Mouse (Mus musculus): ENCODE measurements at regions not wholly inside any gene's neighbourhood (a gene's known extent, or its start where the extent isn't known, plus 50 kb on each side); places are given as distances from the start of the nearest gene placed in this dataset.

- H3K4me2 ChIP-seq = no peak overlapping the region
- no peak overlapping the region for H3K9ac ChIP-seq
- 61% methylated on average over 10 of the region's 10 CpGs for WGBS
- ATAC-seq (ENCODE audit: low read depth) = no peak
- H3K9me3 ChIP-seq = no peaks in the 10 kb centered on the region
- no peaks in the 10 kb centered on the region for H3K36me3 ChIP-seq
- H3K4me3 ChIP-seq = no peak overlapping the region
- peaks cover 11% of the 10 kb centered on the region for H3K4me1 ChIP-seq (replicated peaks)
- H3K27me3 ChIP-seq = no peaks in the 10 kb centered on the region
- no peak overlapping the region for H3K27ac ChIP-seq (replicated peaks)
Measured at GRCm38 (mm10) chr16:93218402-93218801, 385.5 kb downstream of the Setd4 start.

- H3K4me2 ChIP-seq = no peak overlapping the region
- ATAC-seq (ENCODE audit: low read depth) = no peak
- H3K36me3 ChIP-seq = no peaks in the 10 kb centered on the region
- H3K4me3 ChIP-seq = no peak overlapping the region
- H3K27ac ChIP-seq (replicated peaks) = no peak overlapping the region
- WGBS = 54% methylated on average over 12 of the region's 12 CpGs
- no peaks in the 10 kb centered on the region for H3K27me3 ChIP-seq
- peaks cover 11% of the 10 kb centered on the region for H3K4me1 ChIP-seq (replicated peaks)
- no peak overlapping the region for H3K9ac ChIP-seq
- H3K9me3 ChIP-seq = no peaks in the 10 kb centered on the region
Measured at GRCm38 (mm10) chr16:93217600-93218226, 386.1 kb downstream of the Setd4 start.

GRCm38 (mm10) chr16:93215630-93216029, 388.2 kb downstream of the Setd4 start:
- H3K27me3 ChIP-seq = no peaks in the 10 kb centered on the region
- WGBS = 84% methylated on average over 4 of the region's 4 CpGs
- H3K4me3 ChIP-seq = no peak overlapping the region
- no peak overlapping the region for H3K9ac ChIP-seq
- no peaks in the 10 kb centered on the region for H3K36me3 ChIP-seq
- H3K4me2 ChIP-seq = no peak overlapping the region
- H3K27ac ChIP-seq (replicated peaks) = no peak overlapping the region
- peaks cover 11% of the 10 kb centered on the region for H3K4me1 ChIP-seq (replicated peaks)
- H3K9me3 ChIP-seq = no peaks in the 10 kb centered on the region
- no peak for ATAC-seq (ENCODE audit: low read depth)

GRCm38 (mm10) chr16:93213618-93214017, 387.7 kb upstream of the Runx1 start:
- H3K9me3 ChIP-seq = no peaks in the 10 kb centered on the region
- H3K27me3 ChIP-seq = no peaks in the 10 kb centered on the region
- WGBS = 94% methylated on average over 6 of the region's 6 CpGs
- no peak overlapping the region for H3K9ac ChIP-seq
- H3K4me3 ChIP-seq = no peak overlapping the region
- H3K27ac ChIP-seq (replicated peaks) = no peak overlapping the region
- no peaks in the 10 kb centered on the region for H3K36me3 ChIP-seq
- H3K4me2 ChIP-seq = no peak overlapping the region
- ATAC-seq (ENCODE audit: low read depth) = no peak
- peaks cover 11% of the 10 kb centered on the region for H3K4me1 ChIP-seq (replicated peaks)

- WGBS = 91% methylated on average over 3 of the region's 3 CpGs
- no peak for ATAC-seq (ENCODE audit: low read depth)
Measured at GRCm38 (mm10) chr16:93207675-93208074, 381.7 kb upstream of the Runx1 start.

GRCm38 (mm10) chr16:93207217-93207616, 381.3 kb upstream of the Runx1 start:
- ATAC-seq (ENCODE audit: low read depth) = no peak
- WGBS = 91% methylated on average over 5 of the region's 5 CpGs

More at GRCm38 (mm10) chr16:93207675-93208074, 381.7 kb upstream of the Runx1 start:
- Histone ChIP-seq H3K4me2 (no peak overlapping the region), H3K9me3 (no peaks in the 10 kb centered on the region), H3K4me3 (no peak overlapping the region), H3K9ac (no peak overlapping the region), H3K27ac (replicated peaks) (no peak overlapping the region), H3K4me1 (replicated peaks) (no peaks in the 10 kb centered on the region), H3K36me3 (no peaks in the 10 kb centered on the region), H3K27me3 (no peaks in the 10 kb centered on the region)

GRCm38 (mm10) chr16:93206325-93206724, 380.4 kb upstream of the Runx1 start:
- WGBS = 91% methylated on average over 4 of the region's 4 CpGs
- ATAC-seq (ENCODE audit: low read depth) = no peak
- no peak overlapping the region for H3K9ac ChIP-seq
- H3K9me3 ChIP-seq = no peaks in the 10 kb centered on the region
- no peaks in the 10 kb centered on the region for H3K27me3 ChIP-seq
- H3K4me1 ChIP-seq (replicated peaks) = no peaks in the 10 kb centered on the region
- H3K4me2 ChIP-seq = no peak overlapping the region
- no peak overlapping the region for H3K27ac ChIP-seq (replicated peaks)
- H3K4me3 ChIP-seq = no peak overlapping the region
- no peaks in the 10 kb centered on the region for H3K36me3 ChIP-seq

More at GRCm38 (mm10) chr16:93207217-93207616, 381.3 kb upstream of the Runx1 start:
- H3K27ac ChIP-seq (replicated peaks) = no peak overlapping the region
- no peaks in the 10 kb centered on the region for H3K27me3 ChIP-seq
- no peak overlapping the region for H3K4me2 ChIP-seq
- H3K9ac ChIP-seq = no peak overlapping the region
- H3K4me1 ChIP-seq (replicated peaks) = no peaks in the 10 kb centered on the region
- H3K4me3 ChIP-seq = no peak overlapping the region
- H3K36me3 ChIP-seq = no peaks in the 10 kb centered on the region
- no peaks in the 10 kb centered on the region for H3K9me3 ChIP-seq

GRCm38 (mm10) chr16:93204601-93205000, 378.7 kb upstream of the Runx1 start:
- 72% methylated on average over 4 of the region's 4 CpGs for WGBS
- no peak overlapping the region for H3K9ac ChIP-seq
- no peaks in the 10 kb centered on the region for H3K4me1 ChIP-seq (replicated peaks)
- no peaks in the 10 kb centered on the region for H3K27me3 ChIP-seq
- H3K36me3 ChIP-seq = no peaks in the 10 kb centered on the region
- H3K9me3 ChIP-seq = no peaks in the 10 kb centered on the region
- ATAC-seq (ENCODE audit: low read depth) = no peak
- H3K4me2 ChIP-seq = no peak overlapping the region
- H3K27ac ChIP-seq (replicated peaks) = no peak overlapping the region
- no peak overlapping the region for H3K4me3 ChIP-seq

- no peak overlapping the region for H3K4me3 ChIP-seq
- no peak overlapping the region for H3K9ac ChIP-seq
- H3K9me3 ChIP-seq = no peaks in the 10 kb centered on the region
- no peak overlapping the region for H3K27ac ChIP-seq (replicated peaks)
- H3K27me3 ChIP-seq = no peaks in the 10 kb centered on the region
- no peak for ATAC-seq (ENCODE audit: low read depth)
- no peaks in the 10 kb centered on the region for H3K4me1 ChIP-seq (replicated peaks)
- no peaks in the 10 kb centered on the region for H3K36me3 ChIP-seq
- no peak overlapping the region for H3K4me2 ChIP-seq
Measured at GRCm38 (mm10) chr16:93202591-93202990, 376.6 kb upstream of the Runx1 start.

GRCm38 (mm10) chr16:93197300-93197699, 371.4 kb upstream of the Runx1 start:
- no peak overlapping the region for H3K4me3 ChIP-seq
- H3K4me1 ChIP-seq (replicated peaks) = no peaks in the 10 kb centered on the region
- 89% methylated on average over 8 of the region's 8 CpGs for WGBS
- H3K27me3 ChIP-seq = no peaks in the 10 kb centered on the region
- H3K27ac ChIP-seq (replicated peaks) = no peak overlapping the region
- no peaks in the 10 kb centered on the region for H3K9me3 ChIP-seq
- H3K4me2 ChIP-seq = no peak overlapping the region
- H3K9ac ChIP-seq = no peak overlapping the region
- no peaks in the 10 kb centered on the region for H3K36me3 ChIP-seq
- ATAC-seq (ENCODE audit: low read depth) = no peak

GRCm38 (mm10) chr16:93193921-93194481, 368.1 kb upstream of the Runx1 start:
- H3K27me3 ChIP-seq = no peaks in the 10 kb centered on the region
- no peaks in the 10 kb centered on the region for H3K36me3 ChIP-seq
- H3K27ac ChIP-seq (replicated peaks) = no peak overlapping the region
- no peak overlapping the region for H3K9ac ChIP-seq
- H3K4me3 ChIP-seq = no peak overlapping the region
- no peaks in the 10 kb centered on the region for H3K4me1 ChIP-seq (replicated peaks)
- WGBS = 76% methylated on average over 7 of the region's 7 CpGs
- H3K4me2 ChIP-seq = no peak overlapping the region
- H3K9me3 ChIP-seq = no peaks in the 10 kb centered on the region
- no peak for ATAC-seq (ENCODE audit: low read depth)

GRCm38 (mm10) chr16:93193263-93193662, 367.3 kb upstream of the Runx1 start:
- Histone ChIP-seq H3K9me3 (no peaks in the 10 kb centered on the region), H3K4me3 (no peak overlapping the region)
- 90% methylated on average over 6 of the region's 6 CpGs for WGBS

GRCm38 (mm10) chr16:93192651-93193173, 366.8 kb upstream of the Runx1 start:
- no peak overlapping the region for H3K27ac ChIP-seq (replicated peaks)
- H3K4me1 ChIP-seq (replicated peaks) = no peaks in the 10 kb centered on the region
- H3K27me3 ChIP-seq = no peaks in the 10 kb centered on the region
- 88% methylated on average over 9 of the region's 9 CpGs for WGBS
- no peak for ATAC-seq (ENCODE audit: low read depth)
- H3K9me3 ChIP-seq = no peaks in the 10 kb centered on the region
- H3K4me3 ChIP-seq = no peak overlapping the region
- no peaks in the 10 kb centered on the region for H3K36me3 ChIP-seq
- no peak overlapping the region for H3K4me2 ChIP-seq
- H3K9ac ChIP-seq = no peak overlapping the region

More at GRCm38 (mm10) chr16:93193263-93193662, 367.3 kb upstream of the Runx1 start:
- no peak overlapping the region for H3K4me2 ChIP-seq
- no peak overlapping the region for H3K27ac ChIP-seq (replicated peaks)
- ATAC-seq (ENCODE audit: low read depth) = no peak
- no peaks in the 10 kb centered on the region for H3K4me1 ChIP-seq (replicated peaks)
- H3K9ac ChIP-seq = no peak overlapping the region
- H3K27me3 ChIP-seq = no peaks in the 10 kb centered on the region
- H3K36me3 ChIP-seq = no peaks in the 10 kb centered on the region

Measured in neural tube, embryonic 13.5 days (tissue).